Mouse (Mus musculus): Measurements from ENCODE around the gene Lancl1. TPM values are rescaled to one million over a fixed set of nuclear protein-coding genes. Genes with fewer than 3 reads are reported as not detected.

Gene Lancl1
- polyA plus RNA-seq, 1 experiment from 2014 or later = 59.8 TPM

DNA sequence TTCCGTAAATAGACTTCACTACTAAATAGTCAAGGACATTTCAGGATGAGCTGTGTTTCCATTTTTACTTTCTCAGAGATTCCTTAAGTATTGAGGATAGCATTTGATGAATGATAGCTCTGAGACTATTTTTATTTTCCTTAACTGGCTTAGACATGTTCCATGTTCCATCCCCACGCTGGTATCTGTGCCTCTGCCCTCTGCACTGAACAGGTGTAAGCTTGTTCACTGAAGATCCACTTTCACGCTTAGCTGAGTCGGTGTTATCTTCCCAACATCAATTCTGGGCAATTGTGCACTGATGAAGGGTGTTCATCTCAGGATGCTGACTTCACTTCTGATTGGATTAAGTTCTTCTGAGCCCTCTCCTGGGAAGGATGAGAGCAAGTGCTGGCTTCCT lies 73.8 kb downstream of the Lancl1 start:
- Histone ChIP-seq H3K4me2 (ENCODE audit: low read depth, low read length) (no peak overlapping the region), H3K4me1 (ENCODE audit: control insufficient read depth, insufficient read depth, low read length) (0 out of 2 replicates have a peak, but pooled peaks cover 3% of the 10 kb centered on the region), H3K9ac (ENCODE audit: low read depth, low read length) (no peak overlapping the region), H3K4me3 (ENCODE audit: low read length) (no peak overlapping the region), H3K36me3 (ENCODE audit: control insufficient read depth, insufficient read depth, low read length) (no peaks in the 10 kb centered on the region), H3K9me3 (ENCODE audit: control insufficient read depth, low read length) (no peaks in the 10 kb centered on the region), H3K27me3 (replicated peaks; ENCODE audit: control insufficient read depth, insufficient read depth, low read length) (no peaks in the 10 kb centered on the region), H3K27ac (ENCODE audit: low read length) (no peak overlapping the region)
- ATAC-seq = no peak
- WGBS = 68% methylated on average over 4 of the region's 4 CpGs

DNA sequence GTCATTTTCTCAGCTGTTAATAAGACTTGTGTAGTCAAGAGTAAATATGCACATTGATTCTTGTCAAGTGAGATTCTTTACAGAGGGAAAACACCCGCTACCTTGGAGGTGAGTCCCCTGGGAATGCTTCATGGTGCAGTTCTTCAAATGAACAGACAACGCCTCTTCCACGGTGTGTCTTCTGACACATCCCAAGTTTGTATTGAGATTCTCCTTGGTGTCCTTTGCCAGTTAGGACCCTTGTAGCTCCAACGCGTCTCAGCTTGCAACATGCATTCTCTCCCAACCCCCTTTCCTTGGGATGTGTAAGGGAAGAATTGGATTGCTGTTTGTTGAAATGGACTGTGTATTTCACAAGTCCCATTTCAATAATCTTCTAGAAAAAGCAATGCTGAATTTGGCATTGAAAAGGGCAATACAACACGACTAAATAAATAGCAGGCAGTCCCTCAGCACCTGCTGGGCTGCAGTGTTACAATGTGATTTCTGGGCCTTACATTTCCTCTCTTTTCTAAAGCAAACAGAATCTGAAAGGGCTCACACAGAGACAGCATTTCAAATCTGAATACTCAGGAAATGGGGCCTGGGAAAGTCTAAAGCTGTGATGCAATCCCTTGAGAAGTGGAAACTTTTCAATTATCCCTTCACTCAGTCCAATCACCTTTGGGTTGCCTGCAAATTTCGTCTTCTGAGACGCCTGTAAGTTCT lies 78.0 kb downstream of the Lancl1 start:
- H3K4me3 ChIP-seq (ENCODE audit: low read length) = no peak overlapping the region
- 0 out of 2 replicates have a peak, but pooled peaks cover 3% of the 10 kb centered on the region for H3K4me1 ChIP-seq (ENCODE audit: control insufficient read depth, insufficient read depth, low read length)
- H3K4me2 ChIP-seq (ENCODE audit: low read depth, low read length) = no peak overlapping the region
- H3K27ac ChIP-seq (ENCODE audit: low read length) = no peak overlapping the region
- WGBS = 55% methylated on average over 8 of the region's 8 CpGs
- H3K27me3 ChIP-seq (replicated peaks; ENCODE audit: control insufficient read depth, insufficient read depth, low read length) = no peaks in the 10 kb centered on the region
- ATAC-seq = no peak
- H3K36me3 ChIP-seq (ENCODE audit: control insufficient read depth, insufficient read depth, low read length) = peaks cover under 1% of the 10 kb centered on the region; the same call in 1 of the 2 replicates
- H3K9ac ChIP-seq (ENCODE audit: low read depth, low read length) = no peak overlapping the region
- peaks cover 5% of the 10 kb centered on the region; the same call in 1 of the 2 replicates for H3K9me3 ChIP-seq (ENCODE audit: control insufficient read depth, low read length)

DNA sequence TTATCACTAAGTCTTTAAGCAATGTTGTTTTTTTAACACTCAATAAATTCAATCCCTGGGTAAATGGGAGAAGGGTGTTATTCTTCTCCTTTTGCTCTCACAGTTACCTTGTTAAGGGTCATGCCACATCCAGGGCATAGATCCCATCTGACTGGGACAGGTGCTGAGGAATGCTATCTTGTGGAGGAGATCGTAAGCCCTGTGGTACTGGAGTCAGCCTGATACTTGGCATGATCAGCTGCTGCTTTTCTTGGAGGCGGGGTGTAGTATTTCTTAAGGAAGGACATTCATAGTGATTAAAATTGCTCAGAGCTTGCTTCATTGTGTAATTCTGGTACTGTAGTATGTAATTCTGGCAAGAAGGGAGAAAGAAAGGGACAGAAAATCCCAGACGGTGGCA lies 81.3 kb downstream of the Lancl1 start:
- peaks cover 2% of the 10 kb centered on the region; the same call in 1 of the 2 replicates for H3K36me3 ChIP-seq (ENCODE audit: control insufficient read depth, insufficient read depth, low read length)
- whole genome bisulfite sequencing = 85% methylated on average over 3 of the region's 3 CpGs
- ATAC-seq = no peak
- no peak overlapping the region for H3K4me3 ChIP-seq (ENCODE audit: low read length)
- no peaks in the 10 kb centered on the region for H3K27me3 ChIP-seq (replicated peaks; ENCODE audit: control insufficient read depth, insufficient read depth, low read length)
- H3K9me3 ChIP-seq (ENCODE audit: control insufficient read depth, low read length) = peaks cover 5% of the 10 kb centered on the region; the same call in 1 of the 2 replicates
- H3K4me1 ChIP-seq (ENCODE audit: control insufficient read depth, insufficient read depth, low read length) = 0 out of 2 replicates have a peak, but pooled peaks cover 3% of the 10 kb centered on the region
- H3K9ac ChIP-seq (ENCODE audit: low read depth, low read length) = no peak overlapping the region
- no peak overlapping the region for H3K27ac ChIP-seq (ENCODE audit: low read length)
- no peak overlapping the region for H3K4me2 ChIP-seq (ENCODE audit: low read depth, low read length)

DNA sequence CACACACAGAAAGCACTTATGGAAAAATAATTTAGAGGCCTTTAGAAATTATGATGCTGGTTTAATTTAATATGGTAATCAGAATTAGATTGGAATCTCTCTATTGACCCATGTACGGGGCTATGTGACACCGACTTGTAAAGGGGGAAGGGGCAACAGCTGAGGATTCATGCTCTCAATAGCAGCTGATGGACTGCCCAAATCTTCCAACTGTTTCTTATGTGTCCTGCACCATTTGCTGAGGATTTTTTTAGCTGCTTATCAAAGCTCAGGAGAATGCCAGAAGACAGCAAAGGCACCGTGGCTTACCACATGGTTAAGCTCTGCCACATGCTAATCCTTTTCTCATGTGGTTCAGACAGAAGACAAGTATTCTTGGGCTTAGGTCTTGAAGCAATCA lies 87.6 kb downstream of the Lancl1 start:
- WGBS = 82% methylated on average over 3 of the region's 3 CpGs
- Histone ChIP-seq H3K27me3 (replicated peaks; ENCODE audit: control insufficient read depth, insufficient read depth, low read length) (no peaks in the 10 kb centered on the region), H3K4me3 (ENCODE audit: low read length) (no peak overlapping the region), H3K4me2 (ENCODE audit: low read depth, low read length) (no peak overlapping the region), H3K36me3 (ENCODE audit: control insufficient read depth, insufficient read depth, low read length) (peaks cover 2% of the 10 kb centered on the region; the same call in 1 of the 2 replicates), H3K27ac (ENCODE audit: low read length) (no peak overlapping the region), H3K4me1 (ENCODE audit: control insufficient read depth, insufficient read depth, low read length) (no peaks in the 10 kb centered on the region), H3K9me3 (ENCODE audit: control insufficient read depth, low read length) (no peaks in the 10 kb centered on the region), H3K9ac (ENCODE audit: low read depth, low read length) (no peak overlapping the region)
- ATAC-seq = no peak

Other genes with a start within 250 kb of the Lancl1 start
- 8.8 and 9.7 TPM in 2 replicates for gene Kansl1l, start 221.3 kb downstream of the Lancl1 start, polyA plus RNA-seq (2015; fragmentation: Nextera tagmentation; extraction: Ambion mirVana)
- 309 and 355 TPM in 2 replicates for gene Acadl, start 175.6 kb downstream of the Lancl1 start, polyA plus RNA-seq (2015; fragmentation: Nextera tagmentation; extraction: Ambion mirVana)
- gene Myl1, start 93.5 kb downstream of the Lancl1 start, polyA plus RNA-seq (2015; fragmentation: Nextera tagmentation; extraction: Ambion mirVana) = 12.7 TPM in 2 replicates
- gene Cps1, start 84.2 kb upstream of the Lancl1 start, polyA plus RNA-seq (2015; fragmentation: Nextera tagmentation; extraction: Ambion mirVana) = 367 and 463 TPM in 2 replicates

All from intestine, embryonic 16.5 days (tissue).